Mouse (Mus musculus) erythroblast, embryonic 14.5 days (primary cell): Measurements from ENCODE around the gene Etv2.

Source experiments
- GATA1 ChIP-seq: IDR thresholded peaks from 2 replicates; pipeline ENCODE4 v1.6.1; 2012; ENCODE audit warnings: low read length, inconsistent platforms, mixed read lengths
- TAL1 ChIP-seq: IDR thresholded peaks from 3 replicates; pipeline ENCODE4 v1.6.1; 2012; ENCODE audit warnings: low read length, inconsistent platforms, mixed read lengths

GRCm38 (mm10) chr7:30613529-30614112, 22.0 kb downstream of the Etv2 start:
- no peak for TF ChIP-seq GATA1
- no peak for TF ChIP-seq TAL1
